Mouse (Mus musculus) cerebellum, postnatal 25 days (tissue): ENCODE data around the gene Asl.

Experiments
- DNase-seq, 2 experiments: peaks; one replicate each; pipeline ENCODE4 v3.0.0; 2021; ENCODE audit warnings: mixed read lengths in 2 of 2

The Asl gene

GRCm38 (mm10) chr5:130002301-130003146, 26.5 kb downstream of the Asl start, which contains the start of gene Gusb:
TSS of gene Gusb (minus strand) at chr5:130003049.
- DNase-seq: peak; percentile 65 to 74

- no peak for DNase-seq
These were observed 27.6 kb downstream of the Asl start for GRCm38 (mm10) chr5:130001356-130001987.

DNA sequence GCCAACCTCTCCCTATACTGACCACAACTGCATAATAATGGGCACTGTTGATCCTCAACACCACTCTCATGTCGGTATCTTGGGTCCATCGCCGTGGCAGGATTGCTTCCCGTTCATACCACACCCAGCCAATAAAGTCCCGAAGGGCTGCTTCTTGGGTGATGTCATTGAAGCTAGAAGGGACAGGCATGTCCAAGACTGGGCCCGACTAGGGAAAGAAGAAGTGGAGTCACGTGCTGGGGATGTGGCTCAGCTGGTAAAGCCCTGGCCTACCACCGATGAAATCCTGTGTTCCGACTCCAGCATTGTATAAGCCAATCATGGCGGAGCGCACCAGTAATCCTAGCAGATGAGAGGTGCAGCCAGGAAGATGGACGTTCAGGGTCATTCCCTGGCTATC, 28.3 kb downstream of the Asl start:
- no peak for DNase-seq

DNA sequence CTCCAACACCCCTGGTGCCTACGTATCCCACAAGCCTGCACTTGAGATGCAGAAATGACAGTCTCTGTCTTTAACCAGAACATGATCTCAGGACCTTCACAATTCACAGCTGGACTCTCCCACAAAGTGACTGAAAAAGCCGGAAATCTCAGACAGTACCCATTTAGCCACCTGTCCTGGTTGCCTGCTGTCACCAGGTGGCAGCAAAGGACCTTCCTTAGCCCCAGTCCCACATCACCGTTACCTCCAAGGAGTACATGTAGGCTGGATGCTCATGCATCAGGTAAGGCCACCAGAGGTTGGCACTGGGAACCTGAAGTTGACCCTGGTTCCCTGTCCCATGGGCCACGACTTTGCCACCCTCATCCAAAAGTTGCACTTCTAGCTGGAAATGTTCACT, 29.9 kb downstream of the Asl start:
- DNase-seq: peak; percentile 72 to 78

DNA sequence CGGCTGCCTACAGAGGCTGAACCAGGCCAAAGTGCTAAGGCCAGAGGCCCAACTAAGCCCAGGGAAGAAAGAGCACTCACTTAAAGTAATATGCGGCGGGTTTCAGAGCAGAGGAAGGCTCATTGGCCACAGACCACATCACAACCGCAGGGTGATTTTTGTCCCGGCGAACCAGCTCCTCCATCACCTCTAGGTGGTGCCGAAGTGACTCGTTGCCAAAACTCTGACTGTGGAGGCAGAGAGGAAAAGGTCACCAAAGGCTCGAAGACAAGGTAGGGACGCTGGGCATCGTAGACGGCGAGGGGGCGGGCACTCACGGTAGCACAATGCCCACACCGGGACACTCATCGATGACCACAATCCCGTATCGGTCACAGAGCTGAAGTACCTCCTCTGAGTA, 31.3 kb downstream of the Asl start:
- no peak for DNase-seq

- DNase-seq: no peak
These were observed 34.1 kb downstream of the Asl start for GRCm38 (mm10) chr5:129994989-129995388.

DNA sequence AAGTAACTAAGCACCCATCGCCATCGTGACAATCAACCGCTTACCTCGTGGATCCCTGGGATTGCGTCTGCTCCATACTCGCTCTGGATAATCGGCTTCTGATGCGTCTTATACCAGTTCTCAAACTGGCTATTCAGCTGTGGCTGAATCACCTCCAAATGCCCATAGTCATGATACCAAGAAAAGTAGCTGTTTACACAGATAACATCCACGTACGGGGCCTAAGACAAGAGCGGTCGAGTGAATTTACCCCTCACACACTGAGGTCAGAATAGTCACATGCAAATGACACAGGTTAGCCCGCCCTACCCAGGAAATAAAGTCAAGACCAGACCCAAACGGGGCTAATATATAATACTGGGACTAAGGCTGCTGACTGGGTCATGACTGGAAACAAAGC, 35.7 kb downstream of the Asl start:
- DNase-seq: no peak

- DNase-seq: no peak
These were observed 37.1 kb downstream of the Asl start for GRCm38 (mm10) chr5:129991898-129992297.

DNA sequence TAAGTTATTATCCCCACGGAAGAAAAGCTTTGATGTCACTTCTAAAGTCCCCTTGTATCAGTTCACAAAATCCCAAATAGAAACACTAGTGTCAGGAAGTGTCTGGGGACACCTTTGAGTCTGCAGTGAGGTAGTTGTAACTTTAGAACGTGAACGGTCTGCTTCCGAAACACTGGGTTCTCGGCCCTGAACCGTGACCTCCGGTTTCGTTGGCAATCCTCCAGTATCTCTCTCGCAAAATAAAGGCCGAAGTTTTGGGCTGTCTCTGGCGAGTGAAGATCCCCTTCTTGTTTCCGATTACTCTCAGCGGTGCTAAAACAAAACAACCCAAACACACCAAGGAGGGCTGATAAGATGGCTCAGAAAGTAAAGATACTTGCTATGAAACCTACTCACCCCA, 39.7 kb downstream of the Asl start:
- no peak for DNase-seq

DNA sequence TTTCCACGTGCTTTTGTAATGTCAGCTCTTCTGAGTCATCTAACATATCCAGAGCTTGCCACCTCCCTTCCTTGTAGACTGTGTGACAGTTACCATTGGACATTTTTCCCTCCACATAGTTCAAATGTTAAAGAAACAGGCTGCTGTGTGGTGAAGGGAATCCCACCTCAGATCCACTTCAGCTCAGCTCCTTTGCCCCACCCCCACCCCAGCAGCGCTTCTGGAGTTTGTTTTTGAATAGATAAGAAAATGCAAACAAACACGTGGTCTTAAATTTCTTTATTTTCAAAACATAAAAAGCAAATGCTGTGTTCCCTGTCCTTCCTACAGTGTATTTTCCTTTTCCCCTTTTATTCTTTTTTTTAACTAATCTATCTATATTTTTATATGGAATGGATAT, 48.8 kb downstream of the Asl start:
- no peak for DNase-seq

DNA sequence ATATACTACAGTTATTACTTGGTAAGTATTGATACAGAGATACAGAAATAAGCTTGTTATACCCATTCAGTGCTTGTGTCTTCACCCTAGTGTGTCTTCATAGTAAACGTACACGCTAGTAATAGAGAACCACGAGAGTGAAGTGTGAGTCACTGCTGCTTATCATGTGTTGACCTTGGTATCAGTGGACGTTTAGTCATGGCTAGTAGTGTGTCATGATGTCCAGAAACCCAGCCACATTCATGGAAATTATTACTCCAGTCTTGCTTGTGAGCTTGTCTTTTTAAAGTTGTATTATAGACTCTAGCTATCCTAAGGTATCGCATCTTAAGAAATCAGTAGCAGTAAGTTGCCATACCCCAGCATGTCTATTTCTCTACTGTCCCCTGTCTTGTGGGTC, 50.4 kb downstream of the Asl start:
- DNase-seq: no peak

- no peak for DNase-seq
These were observed 51.3 kb downstream of the Asl start for GRCm38 (mm10) chr5:129977768-129978167.

- DNase-seq: no peak
These were observed 54.2 kb downstream of the Asl start for GRCm38 (mm10) chr5:129974866-129975311.

- no peak for DNase-seq
These were observed 54.7 kb downstream of the Asl start for GRCm38 (mm10) chr5:129974354-129974753.

DNA sequence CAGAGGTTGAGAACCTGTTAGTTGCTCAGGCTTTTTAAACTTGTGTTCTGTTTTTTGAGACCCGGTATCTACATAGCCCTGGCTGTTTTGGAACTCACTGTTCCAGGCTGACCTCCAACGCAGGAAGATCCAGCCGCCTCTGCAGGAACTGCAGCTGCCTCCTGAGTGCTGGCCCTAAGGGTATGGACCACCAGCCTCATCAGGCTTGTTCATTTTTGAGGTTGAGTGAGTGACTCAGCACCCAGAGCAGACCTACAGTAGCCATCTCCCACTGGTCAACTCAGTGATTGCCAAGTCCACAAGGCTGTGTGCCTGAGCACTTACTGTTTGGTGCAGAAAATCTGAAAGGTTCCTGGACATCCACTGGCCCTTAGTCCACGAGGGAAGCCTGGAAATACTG, 57.6 kb downstream of the Asl start:
- DNase-seq: no peak

DNA sequence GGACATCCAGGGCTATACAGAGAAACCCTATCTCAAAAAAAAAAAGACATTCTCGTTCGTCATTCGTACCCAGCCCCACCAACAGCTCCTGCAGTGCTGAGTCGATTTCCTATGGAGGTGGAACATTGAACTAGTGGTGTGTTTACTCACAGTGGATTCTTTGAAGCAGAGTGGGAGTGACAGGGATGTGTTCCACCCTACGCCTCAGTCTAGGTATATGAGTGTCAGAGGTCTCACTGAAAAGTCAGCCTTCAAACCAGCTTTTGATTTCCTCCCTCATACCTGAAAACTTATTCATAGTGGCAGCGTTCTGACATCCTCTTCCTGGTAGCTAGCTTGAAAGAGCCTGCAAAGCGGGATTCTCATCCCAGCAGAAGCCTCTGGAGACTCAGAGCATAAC, 60.6 kb downstream of the Asl start:
- DNase-seq: no peak

DNA sequence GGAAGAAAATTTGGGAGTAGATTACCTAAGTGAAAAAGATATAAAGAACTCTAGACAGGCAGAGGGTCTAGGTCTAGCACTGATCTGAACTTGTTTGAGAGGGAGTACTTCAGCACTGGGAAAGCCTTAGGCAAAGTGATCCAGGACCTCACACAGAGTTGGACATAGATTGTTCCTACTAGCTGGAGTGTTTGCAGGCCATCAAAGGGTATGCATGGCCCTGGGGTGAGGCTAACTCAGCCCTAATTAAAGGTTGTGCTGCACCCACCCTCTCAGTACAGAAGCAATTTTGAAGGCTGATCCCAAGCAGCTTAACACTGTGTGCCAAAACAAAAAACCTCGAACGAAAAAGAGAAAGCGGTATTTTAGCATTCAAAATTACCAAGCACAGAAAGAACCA, 62.6 kb downstream of the Asl start:
- no peak for DNase-seq

DNA sequence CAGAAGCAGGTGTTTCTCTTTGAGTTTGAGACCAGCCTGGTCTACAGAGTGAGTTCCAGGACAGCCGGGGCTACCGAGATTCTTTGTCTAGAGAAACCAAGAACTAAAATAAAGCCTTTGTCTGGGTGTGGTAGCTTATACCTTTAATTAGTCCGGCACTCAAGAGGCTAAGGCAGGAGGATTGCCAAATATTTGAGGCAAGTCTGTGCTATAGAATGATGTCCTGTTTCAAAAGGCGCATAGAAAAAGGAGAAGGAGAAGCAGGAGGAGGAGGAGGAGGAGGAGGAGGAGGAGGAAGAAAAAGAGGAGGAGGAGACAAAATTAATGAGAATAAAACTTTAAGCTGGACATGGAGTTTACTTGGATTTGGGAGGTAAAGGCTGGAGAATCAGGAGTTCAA, 65.8 kb downstream of the Asl start:
- no peak for DNase-seq
